Mouse (Mus musculus): ENCODE measurements around the gene Arl9.

DNA sequence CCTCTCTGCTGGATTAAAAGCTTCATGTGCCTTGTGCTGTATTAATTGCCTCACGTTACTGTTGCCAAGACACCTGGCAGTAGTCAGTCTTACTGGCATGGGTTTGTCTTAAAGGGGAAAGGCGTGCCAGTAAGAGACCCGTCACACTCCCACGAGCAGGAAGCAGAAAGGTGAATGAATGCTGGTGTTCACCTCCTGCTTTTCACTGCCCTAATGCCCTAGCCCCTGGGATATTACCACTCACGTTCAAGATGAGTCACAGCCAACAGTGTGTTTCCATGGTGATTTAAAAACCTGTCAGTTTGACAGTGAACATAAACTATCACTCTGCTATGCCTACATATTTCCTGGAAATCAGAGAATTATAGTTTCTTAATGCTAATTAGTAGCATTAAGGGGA lies 34.6 kb upstream of the Arl9 start:
- TF ChIP-seq CTCF (IDR thresholded peaks at IDR 0.05; ENCODE audit: borderline replicate concordance, control insufficient read depth, extremely low read depth, insufficient read depth, low read length, poor library complexity) (no peak), POLR2A (IDR thresholded peaks at IDR 0.05; ENCODE audit: control insufficient read depth, extremely low read depth, insufficient read depth, low read length, poor library complexity) (no peak)

Measured in thymus, adult 2 months (tissue).